Mouse (Mus musculus) embryo, embryonic 11 days (tissue): Measurements from ENCODE around the gene Me3.
"Not testable (repeated sequence)": the region's sequence is repeated elsewhere in the genome, so short reads cannot be mapped to it uniquely, and the experiment has no call there.

Source experiments
- DNase-seq: peaks from one replicate; pipeline ENCODE4 v3.0.0-alpha.2; 2015

The Me3 gene

DNA sequence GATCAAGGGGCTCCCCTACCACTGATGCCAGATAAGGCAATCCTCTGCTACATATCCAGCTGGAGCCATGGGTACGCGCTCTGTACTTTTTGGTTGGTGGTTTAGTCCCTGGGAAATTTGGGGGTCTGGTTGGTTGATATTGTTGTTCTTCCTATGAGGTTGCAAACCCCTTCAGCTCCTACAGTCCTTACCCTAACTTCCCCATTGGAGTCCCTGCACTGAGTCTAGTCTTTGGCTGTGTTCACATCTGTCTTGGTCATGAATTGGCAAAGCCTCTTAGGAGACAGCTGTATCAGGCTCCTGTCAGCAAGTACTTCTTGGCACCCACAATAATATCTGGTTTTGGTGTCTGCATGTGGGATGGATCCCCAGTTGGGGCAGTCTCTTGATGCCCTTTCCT is 98.9 kb downstream of the Me3 start:
- not testable (repeated sequence) for DNase-seq

DNA sequence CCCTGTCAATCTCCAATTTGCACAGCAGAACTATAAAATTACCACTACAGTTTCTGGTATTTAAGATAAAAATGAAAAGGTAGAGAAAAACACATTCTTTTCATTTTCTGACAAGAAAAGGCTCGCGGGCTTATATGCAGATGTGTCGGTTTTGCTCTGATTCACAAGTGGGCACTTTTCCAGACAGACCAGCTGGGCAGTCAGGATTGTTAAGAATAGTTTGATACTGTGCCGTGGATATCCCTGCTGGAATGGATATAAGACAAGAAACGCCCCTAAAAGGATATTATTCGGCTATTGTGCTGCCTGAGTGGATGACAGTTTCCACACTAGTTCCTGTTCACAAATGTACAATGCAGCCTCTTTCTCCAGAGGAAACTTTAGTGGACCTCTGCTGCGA is 116.2 kb downstream of the Me3 start:
- DNase-seq = no peak

GRCm38 (mm10) chr7:89749183-89749582 is 117.0 kb downstream of the Me3 start:
- no peak for DNase-seq

DNA sequence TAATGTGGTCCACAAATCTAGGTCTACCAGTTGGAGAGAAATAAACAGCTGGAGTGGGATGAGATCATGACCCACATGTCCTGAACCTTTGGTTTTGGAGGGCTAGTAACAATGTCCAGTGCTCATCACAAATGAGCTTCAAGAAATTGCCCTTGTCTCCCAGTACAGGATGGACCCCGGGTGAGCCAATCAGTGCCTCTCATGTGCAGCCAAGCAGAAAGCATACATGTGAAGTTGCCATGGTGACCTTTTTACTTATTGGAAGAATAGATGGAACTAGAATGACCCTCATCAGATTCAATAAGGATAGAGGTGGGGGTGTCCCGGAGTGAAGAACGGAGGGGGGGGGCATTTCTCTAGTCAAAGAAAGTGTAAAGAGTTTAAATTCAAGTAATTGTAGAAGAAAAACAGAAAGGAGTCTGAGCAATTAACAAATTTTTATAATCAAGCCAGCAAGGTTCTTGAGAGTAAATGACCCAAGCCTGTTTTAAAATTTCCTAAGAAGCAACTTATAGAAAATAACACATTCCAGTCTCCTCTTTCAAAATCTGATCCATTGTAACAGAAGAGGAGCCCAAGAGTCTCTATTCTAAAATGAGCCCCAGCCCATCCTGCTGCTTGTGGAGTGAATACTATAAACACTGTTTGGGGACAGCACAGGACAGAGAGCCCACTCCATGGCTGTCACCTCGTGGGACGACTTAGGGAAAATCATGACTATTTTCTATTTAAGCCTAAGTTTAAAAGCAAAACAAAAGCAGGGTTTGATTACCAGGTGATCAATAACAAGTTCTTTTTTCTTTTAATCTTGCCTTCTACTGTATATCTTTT is 134.7 kb downstream of the Me3 start:
- DNase-seq = peak; percentile 78

- DNase-seq = peak; percentile 35
These were observed 137.1 kb downstream of the Me3 start for GRCm38 (mm10) chr7:89769106-89769896.

- DNase-seq = peak; percentile 36
These were observed 137.8 kb downstream of the Me3 start for GRCm38 (mm10) chr7:89770021-89770420.

DNA sequence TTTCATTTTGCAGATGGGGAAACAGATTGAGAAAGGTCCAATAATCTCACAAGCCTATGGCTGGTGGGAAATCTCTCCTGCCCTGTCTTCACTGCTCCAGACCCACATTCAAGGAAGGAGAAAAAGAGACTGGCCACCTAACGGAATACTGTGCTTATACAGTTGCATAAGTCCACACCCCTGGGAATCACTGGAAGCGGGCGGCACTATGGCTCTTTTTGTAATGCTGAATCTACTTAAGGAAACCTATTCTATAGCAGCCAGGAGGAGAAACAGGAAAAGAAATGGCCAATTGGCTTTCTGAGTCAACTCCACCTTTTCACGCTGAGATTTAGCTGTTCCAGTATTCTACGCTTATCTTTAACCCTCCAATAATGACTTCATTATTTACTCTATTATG is 140.7 kb downstream of the Me3 start:
- DNase-seq = no peak

DNA sequence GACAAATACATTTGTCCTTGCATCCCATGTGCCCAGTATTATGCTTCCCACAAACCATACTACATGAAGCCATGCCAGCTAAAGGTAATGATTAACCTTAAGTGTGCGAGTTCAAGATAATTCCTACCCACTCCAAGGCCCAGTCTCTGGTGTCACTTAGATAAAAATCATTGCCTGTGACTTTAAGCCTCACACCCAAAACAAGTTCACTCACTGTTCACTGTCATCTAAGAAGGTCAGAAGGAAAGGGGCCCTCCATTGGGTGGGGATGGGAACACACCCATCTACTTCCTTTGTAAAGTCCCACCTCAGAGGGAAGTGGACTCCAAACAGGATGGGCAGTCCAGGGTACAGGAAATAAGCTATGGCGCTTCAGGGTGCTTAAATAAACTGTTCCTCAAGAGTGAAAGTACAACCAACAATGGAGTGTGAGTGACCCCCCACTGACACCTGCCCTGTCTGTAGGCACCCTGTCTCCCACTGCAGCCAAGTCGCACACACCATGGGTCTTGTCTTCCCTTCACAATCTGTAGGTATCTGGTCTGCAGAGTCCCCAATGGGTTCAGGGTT is 141.2 kb downstream of the Me3 start:
- no peak for DNase-seq

GRCm38 (mm10) chr7:89773926-89774325 is 141.7 kb downstream of the Me3 start:
- no peak for DNase-seq

DNA sequence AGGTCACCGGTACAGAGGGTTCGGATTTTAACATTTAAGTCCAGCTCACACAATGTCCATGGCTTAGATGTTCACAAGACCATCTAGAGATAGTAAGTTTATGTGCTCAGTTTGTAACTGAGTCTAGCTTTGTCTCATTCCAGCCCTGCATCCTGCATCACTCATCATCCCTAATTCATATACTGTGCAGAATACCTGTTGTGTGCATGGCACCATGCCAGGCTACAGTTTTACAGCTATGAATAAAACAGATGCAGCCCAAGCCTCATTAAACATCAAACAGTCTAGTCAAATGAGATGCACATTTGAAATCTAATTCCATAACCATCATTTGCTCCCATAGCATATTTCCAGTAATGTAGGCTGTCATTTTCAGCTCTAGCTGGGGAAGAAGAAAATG is 143.7 kb downstream of the Me3 start:
- DNase-seq = no peak

DNA sequence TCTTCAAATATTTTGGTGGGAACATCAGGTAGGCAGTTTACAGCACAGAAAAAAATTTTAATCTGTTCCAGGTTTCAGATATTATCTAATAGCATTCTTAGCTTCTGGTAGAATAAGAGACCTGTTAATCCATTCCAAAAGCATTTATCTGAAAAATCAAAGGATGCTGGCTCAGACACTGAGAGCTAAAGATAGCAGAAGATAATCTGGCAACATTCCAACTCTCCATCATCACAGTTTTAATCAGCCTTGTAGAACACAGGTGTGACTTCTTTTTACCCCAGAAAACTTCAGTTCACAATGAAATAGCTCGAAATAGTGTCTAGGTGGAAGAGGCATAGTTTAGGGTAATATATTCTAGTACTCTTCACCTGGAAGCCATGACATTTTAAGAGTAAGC is 149.2 kb downstream of the Me3 start:
- no peak for DNase-seq

DNA sequence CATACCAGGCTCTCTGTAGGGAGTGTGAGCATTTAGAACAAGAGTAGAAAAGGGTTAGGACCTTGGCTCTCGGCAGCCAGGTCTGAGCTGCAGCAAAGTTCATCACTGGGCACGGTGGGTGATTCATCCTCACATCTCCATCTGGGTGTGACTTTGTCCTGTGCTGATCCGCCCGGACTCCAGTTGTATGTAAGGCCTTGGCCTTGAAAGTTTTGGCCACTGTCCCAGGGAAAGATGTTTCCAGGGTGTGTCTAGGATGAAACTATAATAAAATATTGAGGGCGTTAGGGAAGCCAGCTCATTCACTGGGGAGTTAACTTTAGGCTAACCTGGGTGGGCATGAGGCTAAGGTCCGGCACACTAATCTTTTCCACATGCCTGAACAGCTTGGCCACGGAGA is 155.5 kb downstream of the Me3 start:
- DNase-seq = no peak

DNA sequence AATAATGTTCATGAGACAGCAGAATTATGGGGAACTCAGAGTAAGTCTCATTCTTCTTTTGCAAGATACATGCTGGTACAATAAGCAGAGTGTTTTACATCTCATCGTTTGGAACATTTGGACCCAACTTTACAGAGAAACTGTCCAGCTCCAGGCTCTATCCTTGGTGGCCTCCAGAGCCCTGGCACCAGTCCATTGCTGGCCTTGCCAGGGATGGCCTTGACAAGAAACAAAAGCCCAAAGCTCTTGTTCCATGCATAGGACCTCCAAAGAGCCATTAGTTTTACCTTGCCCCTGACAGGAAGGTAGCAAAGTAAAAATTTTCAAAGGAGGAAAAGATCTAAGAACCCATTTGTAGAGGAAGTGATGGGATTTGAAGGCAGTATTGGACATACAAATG is 160.4 kb downstream of the Me3 start:
- no peak for DNase-seq

GRCm38 (mm10) chr7:89795366-89795765 is 163.2 kb downstream of the Me3 start:
- no peak for DNase-seq

DNA sequence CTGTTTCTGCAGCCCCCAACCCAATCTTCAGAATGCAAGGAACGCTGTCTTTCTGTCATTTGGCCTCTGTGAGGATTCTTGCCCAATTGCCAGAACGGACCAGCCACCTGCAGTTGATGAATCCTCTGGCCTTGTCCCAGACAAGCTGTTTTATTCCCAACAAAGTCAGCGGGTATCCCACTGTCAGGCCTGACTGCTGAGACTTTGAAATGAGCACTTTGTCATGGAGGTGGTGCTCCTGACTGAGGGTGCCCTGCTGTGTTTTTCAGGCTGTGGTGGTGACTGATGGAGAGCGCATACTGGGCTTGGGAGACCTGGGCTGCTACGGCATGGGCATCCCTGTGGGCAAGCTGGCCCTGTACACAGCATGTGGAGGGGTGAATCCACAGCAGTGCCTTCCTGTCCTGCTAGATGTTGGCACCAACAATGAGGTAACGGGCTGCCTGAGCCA is 164.2 kb downstream of the Me3 start:
- no peak for DNase-seq

GRCm38 (mm10) chr7:89798358-89799020 is 166.3 kb downstream of the Me3 start:
- DNase-seq = peak; percentile 19

- no peak for DNase-seq
These were observed 170.3 kb downstream of the Me3 start for GRCm38 (mm10) chr7:89802447-89802846.

- DNase-seq = no peak
These were observed 171.8 kb downstream of the Me3 start for GRCm38 (mm10) chr7:89803966-89804365.

GRCm38 (mm10) chr7:89809400-89809799 is 177.2 kb downstream of the Me3 start:
- DNase-seq = no peak

- no peak for DNase-seq
These were observed 196.4 kb downstream of the Me3 start for GRCm38 (mm10) chr7:89828436-89829065.

DNA sequence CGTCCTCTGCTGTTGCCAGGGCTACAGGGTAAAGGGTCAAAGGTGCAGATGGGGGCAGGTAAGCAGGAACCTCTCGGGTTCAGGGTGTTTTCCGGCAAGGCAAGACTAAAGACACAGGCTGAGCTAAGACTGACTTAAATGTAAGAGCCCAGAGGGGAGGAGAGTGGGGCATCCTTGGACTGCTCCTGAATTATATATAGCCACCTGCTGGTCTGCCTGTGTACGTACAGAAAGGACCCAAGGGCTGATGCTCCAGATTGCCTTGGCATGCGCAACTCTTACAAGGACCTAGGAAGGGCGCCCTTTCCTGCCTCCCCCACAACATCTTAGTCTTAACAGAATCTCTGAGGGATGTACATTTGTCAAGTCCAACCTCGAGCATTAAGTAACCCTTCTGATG is 197.0 kb downstream of the Me3 start:
- peak; percentile 61 for DNase-seq

GRCm38 (mm10) chr7:89833521-89833920 is 201.3 kb downstream of the Me3 start:
- DNase-seq = no peak

DNA sequence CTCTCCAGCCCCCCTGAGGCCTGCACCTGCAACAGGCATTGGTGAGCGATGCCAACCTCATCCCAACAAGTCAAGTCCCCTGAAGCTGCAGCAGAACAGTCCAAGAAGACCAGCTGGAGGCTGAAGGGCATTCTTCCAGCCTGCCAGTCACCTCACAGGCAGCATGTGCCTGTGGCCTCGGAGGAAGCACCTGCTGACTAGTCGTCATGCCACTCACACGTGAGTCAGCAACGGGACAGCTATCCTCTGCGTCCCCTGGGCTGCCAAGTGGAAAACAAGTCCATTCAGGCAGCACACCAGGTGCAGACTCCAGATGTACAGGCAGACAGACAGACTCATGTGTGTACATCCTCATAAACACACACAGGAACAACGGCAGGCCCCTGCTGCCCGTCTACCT is 203.4 kb downstream of the Me3 start:
- DNase-seq = no peak
